ENCODE assay signal across 13 mouse cellular contexts in genomic region chr13:44454136-44454535, GRCm38 (mm10).
A peak's percentile ranks its signal among the peaks of the same experiment; 100 is the strongest.
DNase-seq lines count a peak whose midpoint lies in the region; ATAC-seq lines count a peak whose summit lies in the region.
"Had no signal": no experiment of that assay in that cellular context is flagged by ENCODE, and none has a peak within 500 bp of the region (broad histone marks: within the 10 kb centered on the region; RNA-seq: fewer than 3 reads in every experiment).

No protein-coding gene starts in this region.

- no peak overlapping the region for H3K9ac ChIP-seq in embryonic facial prominence, embryonic 12.5 days
- H3K9ac ChIP-seq: liver, embryonic 12.5 days had no signal

- H3K4me1 ChIP-seq in megakaryocyte, embryonic 14.5 days, result peaks cover 83% of the 10 kb centered on the region
- H3K4me1 ChIP-seq in embryonic facial prominence, embryonic 12.5 days, result peaks cover 8% of the 10 kb centered on the region
- H3K4me1 ChIP-seq: liver, embryonic 12.5 days had no signal

- H3K36me3 ChIP-seq in megakaryocyte, embryonic 14.5 days (replicated peaks; ENCODE audit: low read length), result peaks cover 29% of the 10 kb centered on the region
- no peaks in the 10 kb centered on the region for H3K36me3 ChIP-seq in embryonic facial prominence, embryonic 12.5 days
- H3K36me3 ChIP-seq: G1E; liver, embryonic 12.5 days had no signal

- peaks cover 7% of the 10 kb centered on the region; the same call in 1 of the 2 replicates for H3K9me3 ChIP-seq in megakaryocyte, embryonic 14.5 days
- H3K9me3 ChIP-seq in embryonic facial prominence, embryonic 12.5 days, result no peaks in the 10 kb centered on the region
- H3K9me3 ChIP-seq: G1E; liver, embryonic 12.5 days had no signal

- no peak overlapping the region for H3K27ac ChIP-seq in embryonic facial prominence, embryonic 12.5 days
- H3K27ac ChIP-seq: gastrocnemius, adult 2 months; liver, embryonic 12.5 days had no signal

- H3K27me3 ChIP-seq in megakaryocyte, embryonic 14.5 days (replicated peaks), result no peaks in the 10 kb centered on the region
- H3K27me3 ChIP-seq in embryonic facial prominence, embryonic 12.5 days, result no peaks in the 10 kb centered on the region
- H3K27me3 ChIP-seq: liver, embryonic 12.5 days had no signal

- DNase-seq in heart, adult 11 months, result peak; percentile 81
- DNase-seq in heart, postnatal 36 days, result no peak
- DNase-seq in kidney, postnatal 36 days, result peak; percentile 73 to 77
- no peak for DNase-seq in adrenal gland, postnatal 36 days
- no peak for DNase-seq in layer of hippocampus, postnatal 14 days (ENCODE audit: low spot score in 2 of 2)
- DNase-seq: cerebellum, postnatal 25 days; gastrocnemius, adult 2 months; lung, postnatal 36 days had no signal

- 18% methylated on average over 9 of the region's 9 CpGs for WGBS in embryonic facial prominence, embryonic 12.5 days

- ATAC-seq in megakaryocyte, adult 5-6 weeks (ENCODE audit: poor library complexity, severe bottlenecking), result no peak
- ATAC-seq in embryonic facial prominence, embryonic 12.5 days (ENCODE audit: insufficient number of reproducible peaks, insufficient read depth, low FRiP score, low TSS enrichment), result no peak
- ATAC-seq: liver, embryonic 12.5 days had no signal

- 0 out of 2 replicates have a peak overlapping the region, but pooled peaks have one; percentile 13 for H3K4me2 ChIP-seq in embryonic facial prominence, embryonic 12.5 days (replicated peaks)
- H3K4me2 ChIP-seq: liver, embryonic 12.5 days had no signal

- H3K4me3 ChIP-seq in megakaryocyte, embryonic 14.5 days (replicated peaks), result peak overlapping the region; percentile 84
- H3K4me3 ChIP-seq in embryonic facial prominence, embryonic 12.5 days, result no peak overlapping the region
- H3K4me3 ChIP-seq: gastrocnemius, adult 2 months; liver, embryonic 12.5 days had no signal

- intact Hi-C loops in heart, postnatal 36 days (cut with DNase I), result no loop called here

Comparison
In these comparisons a context has a peak if more than half of its experiments do, and no peak if none do; other contexts are left out.
1. DNase-seq: peak in heart, adult 11 months (single experiment) and kidney, postnatal 36 days (2 of 2); none in heart, postnatal 36 days (0 of 2), adrenal gland, postnatal 36 days (0 of 2) and layer of hippocampus, postnatal 14 days (0 of 2).